Mouse (Mus musculus) kidney, adult 8-10 months (tissue): ENCODE results near the gene Gapdh.

Source experiments
- DNase-seq, 2 experiments: peaks; one replicate each; pipeline ENCODE4 v3.0.0; 2022

The Gapdh gene

GRCm38 (mm10) chr6:125148926-125149568, 17.2 kb downstream of the Gapdh start:
- peak; percentile 59 to 66 for DNase-seq

DNA sequence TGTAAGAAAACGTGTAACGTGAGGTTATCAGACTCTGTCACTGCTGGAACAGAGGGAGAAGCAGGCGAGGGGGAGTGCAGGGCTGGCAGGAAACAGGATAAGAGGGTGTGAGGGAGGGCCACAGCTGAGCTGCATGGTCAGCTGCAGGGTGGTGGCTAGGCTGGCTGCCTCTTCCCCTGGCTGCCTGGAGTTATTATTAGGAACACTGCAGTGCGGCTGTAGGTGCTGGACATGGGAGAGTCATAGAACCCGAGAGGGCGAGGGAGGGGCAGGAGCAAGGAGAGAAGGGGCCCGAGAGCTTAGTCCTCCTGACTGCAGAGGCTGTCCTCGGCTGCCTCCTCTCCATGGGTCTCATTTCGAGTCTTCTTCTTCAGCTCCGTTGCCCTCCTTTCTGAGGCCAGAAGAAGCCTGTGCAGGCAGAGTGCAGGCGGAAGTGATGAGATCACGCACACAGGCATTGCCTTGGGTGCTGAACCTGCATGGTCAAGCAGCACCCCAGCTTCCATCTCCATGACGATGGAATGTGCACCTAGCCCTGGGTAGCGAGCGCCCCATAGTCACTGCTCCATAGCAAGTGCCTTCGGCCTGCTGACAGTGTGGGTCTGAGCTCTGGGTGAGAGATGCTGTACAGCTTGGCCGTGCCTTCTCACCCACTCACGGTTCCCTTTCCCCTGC, 17.9 kb downstream of the Gapdh start:
- DNase-seq: peak in 1 of 2 experiments; percentile 38

DNA sequence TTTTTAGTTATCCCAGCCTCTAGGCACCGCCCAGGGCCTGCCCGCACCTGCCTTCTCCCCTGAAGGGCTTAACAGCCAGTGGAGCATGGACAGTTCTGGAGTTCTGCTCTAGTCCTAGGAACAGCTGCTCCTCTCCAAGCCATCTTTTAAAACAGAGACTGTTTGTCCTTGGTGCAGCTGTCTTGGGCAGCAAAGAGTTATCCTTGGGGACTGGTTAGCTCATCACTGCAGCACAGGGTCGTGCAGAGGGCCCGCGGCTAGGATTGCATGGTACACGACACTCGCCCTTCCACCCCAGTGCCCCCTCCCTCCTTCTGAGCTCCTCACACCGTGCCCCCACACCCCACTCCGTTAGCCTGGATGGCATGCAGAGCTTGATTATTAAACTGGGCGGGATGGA, 18.9 kb downstream of the Gapdh start:
- DNase-seq: no peak

DNA sequence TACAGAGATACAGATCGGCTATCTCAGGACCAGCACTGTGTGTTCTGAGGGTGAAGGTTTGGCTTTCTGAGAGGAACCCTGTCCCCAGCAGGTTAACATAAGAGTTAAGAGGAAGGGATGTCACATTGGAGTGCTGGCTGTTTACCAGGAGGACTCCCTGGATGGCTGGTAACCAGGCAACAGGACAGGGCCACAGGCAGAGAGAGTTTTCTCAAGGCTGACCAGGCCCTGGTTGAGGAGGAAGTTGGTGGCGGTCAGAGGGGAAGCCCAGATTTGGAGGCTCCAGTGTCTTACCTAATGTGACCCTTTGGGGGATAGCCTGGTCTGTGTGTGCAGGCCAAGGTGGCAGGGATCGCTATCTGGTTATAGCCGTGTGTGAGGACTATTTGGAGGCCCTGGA, 19.5 kb downstream of the Gapdh start:
- peak in 1 of 2 experiments; percentile 31 for DNase-seq

DNA sequence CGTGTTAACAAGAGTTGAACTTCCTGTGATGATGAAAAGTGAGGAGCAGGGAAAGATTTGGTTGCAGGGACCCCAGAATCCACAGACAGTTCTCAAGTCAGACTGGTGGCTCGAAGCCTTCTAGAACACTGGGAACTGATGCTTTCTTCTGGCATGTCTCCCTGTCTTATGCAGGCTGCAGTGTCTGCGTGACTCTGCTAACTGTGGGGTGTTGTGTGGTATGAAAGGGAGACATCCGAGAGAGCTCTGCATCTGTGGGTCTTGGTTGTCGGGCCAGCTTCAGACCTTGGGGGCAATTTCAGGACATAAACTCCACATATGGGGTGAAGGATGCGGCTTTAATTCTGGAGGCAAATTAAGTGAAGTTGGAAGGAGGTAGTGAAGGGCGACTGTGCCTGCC, 20.1 kb downstream of the Gapdh start:
- DNase-seq: no peak

- no peak for DNase-seq
These were observed 20.8 kb downstream of the Gapdh start for GRCm38 (mm10) chr6:125145479-125145951.

DNA sequence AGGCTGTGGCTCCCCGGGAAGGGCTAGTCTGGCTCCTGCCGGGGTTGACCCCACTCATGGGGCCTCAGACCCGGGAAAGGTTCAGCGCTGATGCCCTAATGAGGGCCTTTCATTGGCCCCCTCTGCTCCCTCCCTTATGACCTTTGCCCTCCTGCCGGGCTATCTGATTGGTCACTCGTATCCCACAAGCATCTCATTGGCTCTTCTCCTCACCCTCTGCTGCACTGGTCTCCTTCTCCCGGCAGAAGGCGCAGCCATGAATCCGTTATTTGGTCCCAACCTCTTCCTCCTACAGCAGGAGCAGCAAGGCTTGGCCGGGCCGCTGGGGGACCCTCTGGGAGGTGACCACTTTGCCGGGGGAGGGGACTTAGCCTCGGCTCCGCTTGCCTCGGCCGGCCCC, 21.3 kb downstream of the Gapdh start, which contains the start of gene Iffo1:
Iffo1 (plus strand) TSS at position 241 of the 400 bp plus-strand sequence.
- peak; percentile 93 to 94 for DNase-seq

DNA sequence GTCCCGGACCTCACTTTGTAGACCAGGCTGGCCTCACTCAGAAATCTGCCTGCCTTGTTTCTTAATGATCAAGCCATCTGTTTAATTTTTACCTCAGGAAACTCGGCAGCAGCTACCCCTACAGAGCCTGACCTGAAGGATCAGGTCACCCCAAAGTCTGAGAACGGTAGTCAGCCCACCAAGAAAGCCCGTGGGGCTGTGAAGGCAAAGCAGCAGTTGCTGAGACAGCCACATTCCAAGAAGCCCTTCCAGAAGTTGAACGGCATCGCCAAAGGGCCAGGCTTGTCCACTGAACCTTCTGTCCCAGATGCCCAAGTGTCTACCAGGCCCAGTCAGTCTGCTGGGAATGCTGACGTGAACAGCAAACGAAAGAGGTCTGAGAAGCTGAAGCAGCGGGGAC, 22.4 kb downstream of the Gapdh start:
- DNase-seq: peak; percentile 45 to 50

- no peak for DNase-seq
These were observed 23.1 kb downstream of the Gapdh start for GRCm38 (mm10) chr6:125143128-125143527.

GRCm38 (mm10) chr6:125142436-125142835, 23.8 kb downstream of the Gapdh start:
- DNase-seq: no peak

DNA sequence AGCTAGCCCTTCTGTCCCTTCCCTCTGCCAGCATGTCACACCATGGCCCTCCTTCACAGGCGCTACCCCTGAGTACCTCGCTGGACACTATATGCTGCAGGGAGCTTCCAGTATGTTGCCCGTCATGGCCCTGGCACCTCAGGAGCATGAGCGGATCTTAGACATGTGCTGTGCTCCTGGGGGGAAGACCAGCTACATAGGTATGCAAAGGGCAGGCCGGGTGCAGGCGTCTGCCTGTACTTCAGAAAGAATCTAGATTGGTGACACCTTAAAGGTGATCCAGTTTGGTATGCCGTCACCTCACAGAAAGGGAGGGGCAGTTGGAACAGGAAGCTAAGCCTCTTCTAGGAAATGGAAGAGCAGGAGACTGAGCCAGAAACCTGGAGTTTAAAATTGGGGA, 26.5 kb downstream of the Gapdh start:
- DNase-seq: no peak

GRCm38 (mm10) chr6:125137002-125137671, 29.1 kb downstream of the Gapdh start:
- DNase-seq: peak in 1 of 2 experiments; percentile 44

- no peak for DNase-seq
These were observed 33.8 kb downstream of the Gapdh start for GRCm38 (mm10) chr6:125132470-125132869.

GRCm38 (mm10) chr6:125131302-125132156, 34.7 kb downstream of the Gapdh start, which contains the start of gene Nop2:
Gene Nop2, plus strand, starts transcription at chr6:125131909.
- peak; percentile 88 to 89 for DNase-seq

- DNase-seq: no peak
These were observed 36.4 kb downstream of the Gapdh start for GRCm38 (mm10) chr6:125129710-125130402.

- DNase-seq: no peak
These were observed 37.5 kb downstream of the Gapdh start for GRCm38 (mm10) chr6:125128724-125129123.

- DNase-seq: peak; percentile 45 to 52
These were observed 46.9 kb downstream of the Gapdh start for GRCm38 (mm10) chr6:125119387-125119786.

- DNase-seq: no peak
These were observed 53.7 kb downstream of the Gapdh start for GRCm38 (mm10) chr6:125112553-125112952.
